Mouse (Mus musculus): ENCODE measurements around the gene Atad3a. TPM values are rescaled to one million over a fixed set of nuclear protein-coding genes. Genes with fewer than 3 reads are reported as not detected.

The Atad3a gene
- total RNA-seq, 2 experiments from 2014 or later = 26.3 to 31.4 TPM

GRCm38 (mm10) chr4:155694111-155694481 is 66.8 kb downstream of the Atad3a start, which contains the start of gene Fndc10:
Gene Fndc10, plus strand, starts transcription at chr4:155694342.
- DNase-seq = peak; percentile 58

- no peak for DNase-seq
Measured at GRCm38 (mm10) chr4:155692421-155692820, 68.5 kb downstream of the Atad3a start.

Small RNA genes within 50 kb of the gene (microRNA-seq; reads per million reads assigned to microRNA genes)
- 0 reads per million in 2 experiments for gene Gm27743 (ENCODE audit: borderline replicate concordance in 2 of 2)

Other genes with a start within 250 kb of the Atad3a start
- gene Nadk, start 198.7 kb downstream of the Atad3a start, total RNA-seq (2021) = 10 to 100 TPM; 17.3 to 19.2 TPM
- 1 to 10 TPM; 3.7 TPM for gene Slc35e2, start 159.7 kb downstream of the Atad3a start, total RNA-seq (2021)
- gene Cdk11b, start 136.2 kb downstream of the Atad3a start, total RNA-seq (2021) = 10 to 100 TPM; 25.9 to 26.1 TPM
- not detected for gene Gm10563, start 115.7 kb downstream of the Atad3a start, total RNA-seq (2021)
- 1 to 10 TPM; 3.0 to 5.0 TPM for gene Mmp23, start 107.7 kb downstream of the Atad3a start, total RNA-seq (2021)
- 10 to 100 TPM; 14.4 to 14.5 TPM for gene Mib2, start 91.9 kb downstream of the Atad3a start, total RNA-seq (2021)
- 1 to 10 TPM; 1.5 to 1.7 TPM for gene Fndc10, start 66.8 kb downstream of the Atad3a start, total RNA-seq (2021)
- 10 to 100 TPM; 32.4 to 36.3 TPM for gene Ssu72, start 56.3 kb downstream of the Atad3a start, total RNA-seq (2021)
- under 1 TPM; 0.26 to 0.27 TPM for gene Tmem240, start 26.3 kb downstream of the Atad3a start, total RNA-seq (2021)
- gene Vwa1, start 13.6 kb upstream of the Atad3a start, total RNA-seq (2021) = 1 to 10 TPM; 5.0 to 5.4 TPM
- gene Tmem88b, start 24.8 kb upstream of the Atad3a start, total RNA-seq (2021) = under 1 TPM; 0.88 to 0.92 TPM
- not detected for gene Ankrd65, start 29.3 kb upstream of the Atad3a start, total RNA-seq (2021)
- gene Mrpl20, start 41.8 kb upstream of the Atad3a start, total RNA-seq (2021) = 10 to 100 TPM; 45.1 to 47.7 TPM
- 10 to 100 TPM; 20.4 to 26.6 TPM for gene Ccnl2, start 51.4 kb upstream of the Atad3a start, total RNA-seq (2021)
- 10 to 100 TPM; 68.4 to 70.9 TPM for gene Aurkaip1, start 70.2 kb upstream of the Atad3a start, total RNA-seq (2021)
- gene Mxra8, start 78.6 kb upstream of the Atad3a start, total RNA-seq (2021) = 10 to 100 TPM; 37.5 to 37.6 TPM
- gene Dvl1, start 86.3 kb upstream of the Atad3a start, total RNA-seq (2021) = 100 to 1,000 TPM in 1 of 2 experiments, 10 to 100 TPM in 1; 100.0 to 103 TPM
- under 1 TPM in 1 of 2 experiments, not detected in 1; 0.11 TPM for gene Tas1r3, start 102.3 kb upstream of the Atad3a start, total RNA-seq (2021)
- 10 to 100 TPM; 15.6 to 16.6 TPM for gene Cptp, start 108.3 kb upstream of the Atad3a start, total RNA-seq (2021)
- 10 to 100 TPM; 14.1 to 17.9 TPM for gene Ints11, start 108.5 kb upstream of the Atad3a start, total RNA-seq (2021)
- 10 to 100 TPM; 10.2 to 11.2 TPM for gene Pusl1, start 130.7 kb upstream of the Atad3a start, total RNA-seq (2021)
- 10 to 100 TPM in 1 of 2 experiments, 1 to 10 TPM in 1; 7.2 to 10.4 TPM for gene Acap3, start 130.7 kb upstream of the Atad3a start, total RNA-seq (2021)
- 10 to 100 TPM; 50.2 to 50.8 TPM for gene Ube2j2, start 182.7 kb upstream of the Atad3a start, total RNA-seq (2021)
- 10 to 100 TPM; 14.7 to 16.1 TPM for gene C1qtnf12, start 201.2 kb upstream of the Atad3a start, total RNA-seq (2021)
- 1 to 10 TPM; 1.2 to 1.6 TPM for gene B3galt6, start 231.6 kb upstream of the Atad3a start, total RNA-seq (2021)
- 10 to 100 TPM; 67.0 to 79.3 TPM for gene Sdf4, start 231.8 kb upstream of the Atad3a start, total RNA-seq (2021)

Data from gastrocnemius, postnatal 25 days (tissue).